Mouse (Mus musculus): ENCODE results near the gene Vmn1r118. TPM values are rescaled to one million over a fixed set of nuclear protein-coding genes. Genes with fewer than 3 reads are reported as not detected.
"Not testable (repeated sequence)": the region's sequence is repeated elsewhere in the genome, so short reads cannot be mapped to it uniquely, and the experiment has no call there.

The Vmn1r118 gene
- not detected for total RNA-seq (2021)
- long read RNA-seq, experiment 1: 0 reads
- long read RNA-seq, experiment 2: 0 reads

DNA sequence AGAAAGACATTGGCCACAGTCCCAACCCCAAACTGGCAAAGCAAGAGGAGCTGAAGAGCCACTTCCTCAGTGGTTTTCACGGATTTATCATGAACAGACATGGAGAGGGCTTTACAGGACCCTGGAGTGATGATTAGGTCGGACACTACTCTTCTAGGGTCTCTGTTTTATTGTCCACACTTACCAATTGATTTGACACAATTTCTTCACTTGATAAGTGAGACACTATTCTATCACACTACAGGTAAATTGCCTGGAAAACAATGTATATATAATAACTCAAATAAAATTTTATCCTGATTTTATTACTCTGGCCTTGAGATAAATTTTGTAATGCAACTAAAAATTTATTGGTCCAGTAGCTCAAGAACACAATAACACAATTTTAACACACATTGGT, at the start of gene Vmn1r118:
Gene Vmn1r118, minus strand, starts transcription at position 101 of the 400 bp plus-strand sequence.
- DNase-seq (ENCODE audit: low spot score in 2 of 2): not testable (repeated sequence)

DNA sequence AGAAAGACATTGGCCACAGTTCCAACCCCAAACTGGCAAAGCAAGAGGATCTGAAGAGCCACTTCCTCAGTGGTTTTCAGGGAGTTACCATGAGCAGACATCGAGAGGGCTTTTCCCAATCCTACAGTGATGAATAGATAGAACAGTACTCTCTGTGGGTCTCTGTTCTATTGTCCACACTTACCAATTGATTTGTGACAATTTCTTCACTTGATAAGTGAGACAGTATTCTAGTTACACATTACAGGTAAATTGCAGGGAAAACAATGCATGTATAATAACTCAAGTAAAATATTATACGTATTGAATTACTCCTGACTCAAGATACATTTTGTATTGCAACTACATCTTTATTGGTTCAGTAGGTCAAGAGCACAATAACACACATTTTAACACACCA, 28.1 kb downstream of the Vmn1r118 start, which contains the start of gene Vmn1r117:
Gene Vmn1r117, minus strand, starts transcription at position 101 of the 400 bp plus-strand sequence.
- DNase-seq (ENCODE audit: low spot score in 2 of 2): not testable (repeated sequence)

DNA sequence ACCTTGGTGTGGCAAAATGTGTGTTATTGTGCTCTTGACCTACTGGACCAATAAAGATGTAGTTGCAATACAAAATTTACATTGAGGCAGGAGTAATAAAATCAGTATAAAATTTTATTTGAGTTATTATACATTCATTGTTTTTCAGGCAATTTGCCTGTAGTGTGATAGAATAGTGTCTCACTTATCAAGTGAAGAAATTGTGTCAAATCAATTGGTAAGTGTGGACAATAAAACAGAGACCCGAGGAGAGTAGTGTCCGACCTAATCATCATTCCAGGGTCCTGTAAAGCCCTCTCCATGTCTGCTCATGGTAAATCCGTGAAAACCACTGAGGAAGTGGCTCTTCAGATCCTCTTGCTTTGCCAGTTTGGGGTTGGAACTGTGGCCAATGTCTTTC, 40.2 kb downstream of the Vmn1r118 start, which contains the start of gene Vmn1r116:
Gene Vmn1r116, plus strand, starts transcription at position 301 of the 400 bp plus-strand sequence.
- DNase-seq (ENCODE audit: low spot score in 2 of 2): not testable (repeated sequence)

Other genes with a start within 250 kb of the Vmn1r118 start
- not detected for gene Vmn1r107, start 243.4 kb downstream of the Vmn1r118 start, total RNA-seq (2021)
- not detected for gene Vmn1r111, start 209.1 kb downstream of the Vmn1r118 start, total RNA-seq (2021)
- gene Gm10668, start 181.7 kb downstream of the Vmn1r118 start, total RNA-seq (2021): not detected
- not detected for gene Vmn1r112, start 141.2 kb downstream of the Vmn1r118 start, total RNA-seq (2021)
- gene Vmn1r113, start 125.1 kb downstream of the Vmn1r118 start, total RNA-seq (2021): not detected
- gene Vmn1r114, start 100.2 kb downstream of the Vmn1r118 start, total RNA-seq (2021): not detected
- gene Vmn1r115, start 67.4 kb downstream of the Vmn1r118 start, total RNA-seq (2021): not detected
- not detected for gene Vmn1r116, start 40.1 kb downstream of the Vmn1r118 start, total RNA-seq (2021)
- not detected for gene Vmn1r117, start 28.2 kb downstream of the Vmn1r118 start, total RNA-seq (2021)
- not detected for gene Vmn1r119, start 100.1 kb upstream of the Vmn1r118 start, total RNA-seq (2021)
- not detected for gene Vmn1r120, start 141.4 kb upstream of the Vmn1r118 start, total RNA-seq (2021)
- not detected for gene Vmn1r121, start 186.2 kb upstream of the Vmn1r118 start, total RNA-seq (2021)
- not detected for gene Vmn1r122, start 221.8 kb upstream of the Vmn1r118 start, total RNA-seq (2021)
- gene Vmn1r123, start 249.8 kb upstream of the Vmn1r118 start, total RNA-seq (2021): not detected